Mouse (Mus musculus) forebrain, embryonic 10.5 days (tissue): Measurements from ENCODE around the gene Cdk2. TPM values are rescaled to one million over a fixed set of nuclear protein-coding genes. Genes with fewer than 3 reads are reported as not detected.

Source experiments
- DNase-seq: peaks from one replicate; pipeline ENCODE4 v3.0.0-alpha.2; 2017; ENCODE audit warnings: low spot score; ENCODE audit errors: extremely low spot score
- H3K27ac ChIP-seq: fragments of 300-500 bp; sonication (generic); 2 replicates; pipeline ENCODE4 v1.5.1; 2016; ENCODE audit warnings: mild to moderate bottlenecking
- H3K27me3 ChIP-seq: fragments of 300-500 bp; sonication (generic); 2 replicates; pipeline ENCODE4 v1.6.1; 2016; ENCODE audit warnings: mild to moderate bottlenecking; ENCODE audit not compliant: poor library complexity, severe bottlenecking
- H3K36me3 ChIP-seq: fragments of 300-500 bp; sonication (generic); replicated peaks from 2 replicates; pipeline ENCODE4 v1.6.1; 2016; ENCODE audit warnings: mild to moderate bottlenecking, moderate library complexity
- H3K4me1 ChIP-seq: fragments of 300-500 bp; sonication (generic); 2 replicates; pipeline ENCODE4 v1.6.1; 2016
- H3K4me3 ChIP-seq: fragments of 300-500 bp; sonication (generic); 2 replicates; pipeline ENCODE4 v1.5.1; 2016; ENCODE audit warnings: mild to moderate bottlenecking, moderate library complexity
- H3K9me3 ChIP-seq: fragments of 300-500 bp; sonication (generic); 2 replicates; pipeline ENCODE4 v1.6.1; 2016; ENCODE audit warnings: mild to moderate bottlenecking, moderate library complexity
- WGBS: fragments of 180-500 bp; shearing (Covaris S2); methylation state at CpG from one replicate; pipeline ENCODE4 v1.1.7; 2016; 5-methylcytosine and 5-hydroxymethylcytosine counted together
- polyA plus RNA-seq: library from polyadenylated mRNA; unstranded; fragments of >200 nt; fragmentation: Nextera tagmentation; extraction: Ambion mirVana; gene quantifications from 2 replicates; pipeline ENCODE4 v1.2.1, GENCODE M21; 2016

Gene Cdk2
- polyA plus RNA-seq, 1 experiment from 2014 or later: 119 TPM

DNA sequence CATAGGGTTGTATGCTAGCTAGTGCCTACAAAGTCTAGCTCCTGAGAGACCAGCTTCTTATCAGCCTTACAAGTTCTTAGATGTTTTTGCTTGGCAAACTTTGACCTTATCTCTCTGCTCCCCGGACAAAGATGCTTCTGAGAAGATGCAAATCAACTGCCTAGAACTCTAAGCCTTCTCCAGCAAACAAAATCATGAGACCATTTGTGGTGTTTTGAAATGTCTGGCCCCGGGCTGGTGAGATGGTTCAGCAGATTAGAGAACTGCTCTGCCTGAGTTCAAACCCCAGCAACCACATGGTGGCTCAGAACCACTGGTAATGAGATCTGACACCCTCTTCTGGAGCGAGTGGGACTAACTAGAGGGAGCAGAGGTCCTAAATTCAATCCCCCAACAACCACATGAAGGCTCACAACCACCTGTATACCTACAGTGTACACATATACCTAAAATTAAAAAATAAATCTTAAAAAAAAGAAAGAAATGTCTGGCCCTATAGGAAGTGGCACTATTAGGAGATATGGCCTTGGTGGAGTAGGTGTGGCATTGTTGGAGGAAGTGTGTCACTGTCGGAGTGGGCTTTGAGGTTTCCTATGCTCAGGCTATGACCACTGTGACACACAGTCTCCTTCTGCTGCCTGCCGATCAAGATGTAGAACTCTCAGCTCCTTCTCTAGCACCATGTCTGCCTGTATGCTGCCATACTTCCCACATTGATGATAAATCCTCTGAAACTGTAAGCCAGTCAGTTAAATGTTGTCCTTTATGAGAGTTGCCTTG lies 41.2 kb downstream of the Cdk2 start:
- 71% methylated on average over 5 of the region's 5 CpGs for WGBS
- no peaks in the 10 kb centered on the region for H3K27me3 ChIP-seq
- no peak for DNase-seq
- H3K36me3 ChIP-seq: no peaks in the 10 kb centered on the region
- H3K27ac ChIP-seq: no peak overlapping the region
- H3K4me1 ChIP-seq: peaks cover 12% of the 10 kb centered on the region
- H3K9me3 ChIP-seq: no peaks in the 10 kb centered on the region
- H3K4me3 ChIP-seq: no peak overlapping the region

DNA sequence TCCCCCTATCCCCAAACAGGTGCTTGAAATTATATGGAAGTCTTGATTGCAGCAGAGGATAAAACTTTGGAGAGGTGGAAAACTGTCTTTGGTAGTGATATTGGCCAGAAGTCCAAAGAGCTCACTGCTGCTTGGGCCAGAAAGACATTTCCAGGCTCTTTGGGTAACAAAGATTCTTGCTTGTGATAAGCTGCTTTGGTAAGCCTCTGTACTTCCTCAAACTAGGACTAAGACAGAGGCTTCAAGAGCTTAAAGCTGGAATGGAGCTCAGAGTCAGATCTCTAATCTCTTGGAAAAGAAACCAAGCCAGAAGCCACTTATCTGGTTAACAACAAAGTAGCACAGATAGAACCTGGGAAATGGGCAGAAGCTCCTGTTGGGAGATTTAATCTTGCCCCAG lies 42.4 kb downstream of the Cdk2 start:
- H3K27me3 ChIP-seq: no peaks in the 10 kb centered on the region
- no peak overlapping the region for H3K4me3 ChIP-seq
- H3K9me3 ChIP-seq: no peaks in the 10 kb centered on the region
- no peak overlapping the region for H3K27ac ChIP-seq
- H3K4me1 ChIP-seq: peaks cover 6% of the 10 kb centered on the region
- H3K36me3 ChIP-seq: no peaks in the 10 kb centered on the region
- DNase-seq: no peak

DNA sequence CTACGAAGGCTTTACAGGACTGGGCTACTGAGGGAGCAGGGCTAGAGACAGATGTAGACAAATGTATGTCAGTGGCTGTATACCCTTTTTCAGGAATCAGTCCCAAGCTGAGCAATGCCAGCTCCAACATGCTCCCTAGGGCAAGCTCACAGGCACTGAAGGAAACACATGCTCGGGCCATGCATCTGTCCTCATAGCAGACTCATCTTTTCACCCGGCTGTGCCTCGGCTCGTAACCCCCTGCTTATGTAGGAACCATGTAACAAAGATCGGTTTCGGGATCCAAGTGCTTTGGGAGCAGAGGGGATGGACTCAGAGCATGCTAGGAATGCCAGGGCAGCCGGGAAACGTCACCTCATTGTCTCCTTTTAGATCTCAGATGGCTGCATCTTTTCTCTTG lies 45.3 kb downstream of the Cdk2 start:
- Histone ChIP-seq H3K4me3 (no peak overlapping the region), H3K9me3 (no peaks in the 10 kb centered on the region), H3K27me3 (no peaks in the 10 kb centered on the region), H3K36me3 (no peaks in the 10 kb centered on the region), H3K27ac (0 out of 2 replicates have a peak overlapping the region, but pooled peaks have one; percentile 0), H3K4me1 (peaks cover 7% of the 10 kb centered on the region)
- no peak for DNase-seq
- 65% methylated on average over 9 of the region's 9 CpGs for WGBS

DNA sequence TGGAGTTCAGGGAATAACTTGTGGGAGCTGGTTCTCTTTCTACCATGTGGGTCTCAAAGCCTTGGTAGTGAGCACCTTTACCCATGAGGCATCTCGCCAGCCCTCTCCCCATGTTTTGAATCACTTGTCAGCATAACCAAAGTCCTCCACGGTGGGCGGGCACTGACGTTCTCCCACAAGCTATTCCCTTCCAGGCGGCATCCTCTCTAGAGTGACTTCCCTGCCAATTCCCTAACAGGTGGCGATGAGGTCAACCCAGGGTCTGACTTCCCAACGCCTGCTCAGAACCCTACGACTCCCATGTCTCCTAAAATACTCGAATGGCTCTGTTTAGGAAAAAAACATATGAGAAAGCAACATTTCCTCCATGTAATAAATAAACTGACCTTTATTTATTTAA lies 47.0 kb downstream of the Cdk2 start:
- WGBS: 68% methylated on average over 9 of the region's 9 CpGs
- Histone ChIP-seq H3K4me3 (no peak overlapping the region), H3K4me1 (peaks cover 15% of the 10 kb centered on the region), H3K36me3 (no peaks in the 10 kb centered on the region), H3K9me3 (no peaks in the 10 kb centered on the region), H3K27me3 (no peaks in the 10 kb centered on the region), H3K27ac (no peak overlapping the region)
- no peak for DNase-seq

DNA sequence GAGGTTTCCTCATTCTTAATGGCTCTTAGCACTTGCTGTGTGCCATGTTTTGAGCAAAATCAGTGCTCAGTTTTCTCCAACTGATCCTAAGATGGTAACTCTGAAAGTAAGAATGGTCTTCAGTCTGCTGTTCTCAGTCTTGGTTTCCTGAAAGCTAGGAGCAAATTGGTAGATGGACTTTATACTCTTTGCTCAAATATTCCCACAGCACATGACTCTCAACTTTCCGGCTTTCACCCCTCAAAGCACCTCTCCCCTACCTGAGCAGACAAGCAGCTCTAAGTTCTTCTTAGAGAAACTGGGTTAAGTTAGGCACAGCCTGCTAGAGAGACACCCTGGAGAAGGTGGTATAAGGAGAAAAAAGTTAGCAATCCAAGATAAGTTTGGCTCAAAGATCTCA lies 48.1 kb downstream of the Cdk2 start:
- no peak for DNase-seq
- Histone ChIP-seq H3K9me3 (no peaks in the 10 kb centered on the region), H3K4me1 (peaks cover 15% of the 10 kb centered on the region), H3K4me3 (no peak overlapping the region), H3K36me3 (no peaks in the 10 kb centered on the region), H3K27ac (no peak overlapping the region), H3K27me3 (no peaks in the 10 kb centered on the region)
- WGBS: 95% methylated on average over 1 of the region's 1 CpGs

DNA sequence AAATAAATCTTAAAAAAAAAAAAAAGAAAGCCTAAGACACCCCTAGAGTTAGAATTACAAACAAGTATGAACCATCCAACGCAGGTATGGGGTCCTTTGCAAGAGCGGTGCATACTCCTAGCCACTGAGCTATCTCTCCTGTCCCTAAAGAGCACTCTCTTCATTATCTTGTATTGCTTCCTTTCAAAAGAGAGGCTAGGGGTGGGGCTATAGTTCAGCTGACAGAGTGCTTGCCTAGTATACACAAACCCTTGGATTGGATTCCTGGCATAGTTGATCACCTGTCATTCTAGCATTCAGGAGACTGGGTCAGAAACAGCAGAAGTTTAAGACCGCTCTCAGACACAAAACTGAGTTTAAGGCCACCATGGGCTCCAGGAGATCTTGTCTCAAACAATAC lies 49.6 kb downstream of the Cdk2 start:
- 88% methylated on average over 3 of the region's 3 CpGs for WGBS
- DNase-seq: no peak
- H3K36me3 ChIP-seq: no peaks in the 10 kb centered on the region
- H3K4me1 ChIP-seq: peaks cover 15% of the 10 kb centered on the region
- H3K9me3 ChIP-seq: no peaks in the 10 kb centered on the region
- no peak overlapping the region for H3K4me3 ChIP-seq
- H3K27ac ChIP-seq: no peak overlapping the region
- no peaks in the 10 kb centered on the region for H3K27me3 ChIP-seq

DNA sequence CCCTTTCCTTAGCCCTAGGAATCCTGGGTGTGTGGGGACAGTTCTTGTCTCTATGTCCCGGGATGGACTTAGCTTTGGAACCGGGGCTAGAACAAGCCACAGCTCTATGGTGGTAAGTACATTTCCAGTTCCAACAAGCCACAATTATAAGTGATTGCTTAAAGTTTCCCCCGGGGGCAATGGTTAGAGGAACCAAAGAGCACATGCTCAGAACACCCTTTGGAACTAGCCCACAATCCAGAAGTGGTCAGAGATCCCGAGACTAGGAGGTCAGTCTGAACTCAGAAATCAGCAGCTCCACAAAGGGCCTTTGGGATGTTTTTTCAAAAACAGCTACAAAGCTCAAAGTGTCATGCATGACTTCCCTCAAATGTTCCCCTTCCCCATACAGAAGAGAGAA lies 51.0 kb downstream of the Cdk2 start:
- Histone ChIP-seq H3K4me1 (peaks cover 9% of the 10 kb centered on the region; the same call in 1 of the 2 replicates), H3K27me3 (no peaks in the 10 kb centered on the region), H3K4me3 (no peak overlapping the region), H3K9me3 (no peaks in the 10 kb centered on the region), H3K36me3 (no peaks in the 10 kb centered on the region), H3K27ac (no peak overlapping the region)
- 76% methylated on average over 4 of the region's 4 CpGs for WGBS
- no peak for DNase-seq

Other genes starting within 250 kb of the Cdk2 start
- gene Smarcc2, start 245.8 kb downstream of the Cdk2 start, polyA plus RNA-seq: 72.0 and 73.6 TPM in 2 replicates
- 712 and 780 TPM in 2 replicates for gene Myl6, start 210.9 kb downstream of the Cdk2 start, polyA plus RNA-seq
- gene Myl6b, start 206.3 kb downstream of the Cdk2 start, polyA plus RNA-seq: 1.9 and 2.0 TPM in 2 replicates
- gene Esyt1, start 179.2 kb downstream of the Cdk2 start, polyA plus RNA-seq: 8.6 and 10.3 TPM in 2 replicates
- 11.8 and 14.0 TPM in 2 replicates for gene Zc3h10, start 157.3 kb downstream of the Cdk2 start, polyA plus RNA-seq
- 3,608 and 3,665 TPM in 2 replicates for gene Rpl41, start 155.7 kb downstream of the Cdk2 start, polyA plus RNA-seq
- gene Pa2g4, start 139.0 kb downstream of the Cdk2 start, polyA plus RNA-seq: 298 and 302 TPM in 2 replicates
- gene Erbb3, start 115.4 kb downstream of the Cdk2 start, polyA plus RNA-seq: 3.0 and 3.1 TPM in 2 replicates
- 574 and 577 TPM in 2 replicates for gene Rps26, start 78.3 kb downstream of the Cdk2 start, polyA plus RNA-seq
- 3.2 and 3.9 TPM in 2 replicates for gene Ikzf4, start 59.0 kb downstream of the Cdk2 start, polyA plus RNA-seq
- 10.8 and 10.9 TPM in 2 replicates for gene Suox, start 31.0 kb downstream of the Cdk2 start, polyA plus RNA-seq
- gene Rab5b, start 8.8 kb downstream of the Cdk2 start, polyA plus RNA-seq: 63.4 and 68.8 TPM in 2 replicates
- 7.2 and 24.4 TPM in 2 replicates for gene Pmel, start 836 bp downstream of the Cdk2 start, polyA plus RNA-seq
- gene Dgka, start 39.8 kb upstream of the Cdk2 start, polyA plus RNA-seq: 3.5 and 3.6 TPM in 2 replicates
- 57.1 and 63.8 TPM in 2 replicates for gene Pym1, start 42.9 kb upstream of the Cdk2 start, polyA plus RNA-seq
- gene Mmp19, start 85.9 kb upstream of the Cdk2 start, polyA plus RNA-seq: 0.24 and 0.44 TPM in 2 replicates
- 49.4 and 49.9 TPM in 2 replicates for gene Dnajc14, start 99.0 kb upstream of the Cdk2 start, polyA plus RNA-seq
- 19.0 and 19.2 TPM in 2 replicates for gene Tmem198b, start 99.3 kb upstream of the Cdk2 start, polyA plus RNA-seq
- 247 and 263 TPM in 2 replicates for gene Sarnp, start 112.3 kb upstream of the Cdk2 start, polyA plus RNA-seq
- 88.0 and 92.9 TPM in 2 replicates for gene Ormdl2, start 116.6 kb upstream of the Cdk2 start, polyA plus RNA-seq
- gene Gdf11, start 186.7 kb upstream of the Cdk2 start, polyA plus RNA-seq: 9.7 and 10.7 TPM in 2 replicates
- gene Cd63, start 196.0 kb upstream of the Cdk2 start, polyA plus RNA-seq: 179 and 184 TPM in 2 replicates
- 11.0 and 12.8 TPM in 2 replicates for gene Rdh5, start 217.9 kb upstream of the Cdk2 start, polyA plus RNA-seq
- 166 and 178 TPM in 2 replicates for gene Bloc1s1, start 219.0 kb upstream of the Cdk2 start, polyA plus RNA-seq
- 0.15 and 0.36 TPM in 2 replicates for gene Itga7, start 228.8 kb upstream of the Cdk2 start, polyA plus RNA-seq